Mouse (Mus musculus) ES-E14 (cell line): Measurements from ENCODE around the gene Slc25a22. TPM values are rescaled to one million over a fixed set of nuclear protein-coding genes. Genes with fewer than 3 reads are reported as not detected.

Experiments used
- DNase-seq: peaks from one replicate; pipeline ENCODE4 v3.0.0-alpha.2; 2013; ENCODE audit warnings: low read depth, low spot score
- H3K27ac ChIP-seq: 2 replicates; pipeline ENCODE4 v1.5.1; 2012; ENCODE audit warnings: low read depth, mild to moderate bottlenecking, low read length, moderate library complexity, mixed read lengths; ENCODE audit not compliant: poor library complexity, insufficient read depth, severe bottlenecking
- H3K36me3 ChIP-seq: 2 replicates; pipeline ENCODE4 v1.6.1; 2012; ENCODE audit warnings: mild to moderate bottlenecking, low read length, moderate library complexity, mixed read lengths; ENCODE audit not compliant: control insufficient read depth, poor library complexity, insufficient read depth, severe bottlenecking
- H3K4me1 ChIP-seq, 2 experiments: fragments of 150-350 bp in 1 of 2; sonication (generic) in 1 of 2; 2 replicates each; pipeline ENCODE4 v1.6.1; 2012; ENCODE audit warnings: low read length in 2 of 2, mild to moderate bottlenecking in 1 of 2, mixed read lengths in 1 of 2; ENCODE audit not compliant: control insufficient read depth in 2 of 2, insufficient read depth in 2 of 2, poor library complexity in 1 of 2
- H3K4me3 ChIP-seq, 2 experiments: fragments of 150-350 bp in 1 of 2; sonication (generic) in 1 of 2; 2 replicates each; pipeline ENCODE4 v1.5.1; 2012; ENCODE audit warnings: low read length in 2 of 2, low read depth in 1 of 2, mild to moderate bottlenecking in 1 of 2, mixed read lengths in 1 of 2; ENCODE audit not compliant: insufficient read depth in 1 of 2, poor library complexity in 1 of 2, severe bottlenecking in 1 of 2
- H3K9ac ChIP-seq: 2 replicates; pipeline ENCODE4 v1.6.1; 2012; ENCODE audit warnings: low read depth, mild to moderate bottlenecking, low read length, mixed read lengths; ENCODE audit not compliant: poor library complexity, insufficient read depth, severe bottlenecking
- H3K9me3 ChIP-seq: fragments of 150-350 bp; sonication (generic); 2 replicates; pipeline ENCODE4 v1.6.1; 2012; ENCODE audit warnings: low read depth, mild to moderate bottlenecking, low read length; ENCODE audit not compliant: control insufficient read depth, insufficient read depth
- CHD2 ChIP-seq: IDR thresholded peaks from 2 replicates; pipeline ENCODE4 v1.6.1; 2014; ENCODE audit warnings: mild to moderate bottlenecking, low read depth, low read length, inconsistent platforms
- HCFC1 ChIP-seq: IDR thresholded peaks from 2 replicates; pipeline ENCODE4 v1.6.1; 2012; ENCODE audit warnings: low read length, inconsistent platforms, borderline replicate concordance; ENCODE audit not compliant: insufficient read depth
- MAFK ChIP-seq: IDR thresholded peaks from 2 replicates; pipeline ENCODE4 v1.6.1; 2014; ENCODE audit warnings: mild to moderate bottlenecking, low read depth, low read length, inconsistent platforms; ENCODE audit not compliant: insufficient read depth
- ZC3H11A ChIP-seq: IDR thresholded peaks from 2 replicates; pipeline ENCODE4 v1.6.1; 2012; ENCODE audit warnings: low read depth, mild to moderate bottlenecking, inconsistent platforms, low read length, borderline replicate concordance
- ZNF384 ChIP-seq: IDR thresholded peaks from 2 replicates; pipeline ENCODE4 v1.6.1; 2012; ENCODE audit warnings: low read depth, low read length, inconsistent platforms
- in situ Hi-C, 2 experiments: fragments of 600-800 bp; cut with MboI; formaldehyde crosslinking; loops; one replicate each; pipeline ENCODE4 v1.15.1; 2025; ENCODE audit warnings: low sequenced_read_pairs in 2 of 2, inconsistent platforms in 1 of 2; ENCODE audit not compliant: unreplicated experiment in 2 of 2
- total RNA-seq: library from RNA; depleted of rRNA; stranded (reverse); fragments of 300-350 nt; gene quantifications from 2 replicates; pipeline ENCODE4 v1.2.3, GENCODE M21; 2012

Gene Slc25a22
- total RNA-seq, 1 experiment = 16.2 TPM

GRCm38 (mm10) chr7:141435856-141436522, 1.7 kb downstream of the Slc25a22 start:
- in situ Hi-C loops = no loop called here
- Histone ChIP-seq H3K27ac (no peak overlapping the region), H3K9ac (no peak overlapping the region), H3K36me3 (peaks cover 48% of the 10 kb centered on the region), H3K4me3 (no peak overlapping the region), H3K4me1 (peaks cover 4 to 26% of the 10 kb centered on the region in 2 experiments; a peak in 3 of 4 replicates), H3K9me3 (no peaks in the 10 kb centered on the region)
- no peak for DNase-seq
- TF ChIP-seq HCFC1 (no peak), CHD2 (no peak), ZNF384 (no peak), ZC3H11A (no peak), MAFK (no peak)

GRCm38 (mm10) chr7:141435129-141435855, 2.4 kb downstream of the Slc25a22 start:
- peak overlapping the region; percentile 58 to 63 for H3K4me3 ChIP-seq
- H3K36me3 ChIP-seq = peaks cover 42% of the 10 kb centered on the region
- no peak for TF ChIP-seq ZC3H11A
- TF ChIP-seq CHD2 = no peak
- TF ChIP-seq ZNF384 = no peak
- TF ChIP-seq HCFC1 = no peak
- no peak for TF ChIP-seq MAFK
- H3K9ac ChIP-seq = peak overlapping the region; percentile 57
- DNase-seq = no peak
- in situ Hi-C loops = no loop called here
- H3K4me1 ChIP-seq = peaks cover 4 to 24% of the 10 kb centered on the region in 2 experiments; a peak in 3 of 4 replicates
- H3K27ac ChIP-seq = no peak overlapping the region
- H3K9me3 ChIP-seq = no peaks in the 10 kb centered on the region

- peak overlapping the region; percentile 57 for H3K9ac ChIP-seq
- TF ChIP-seq MAFK (no peak), HCFC1 (no peak), ZC3H11A (no peak)
- in situ Hi-C loops = no loop called here
- peak overlapping the region; percentile 58 to 63; a peak in 3 of 4 replicates for H3K4me3 ChIP-seq
- H3K36me3 ChIP-seq = peaks cover 35% of the 10 kb centered on the region
- H3K9me3 ChIP-seq = no peaks in the 10 kb centered on the region
- H3K27ac ChIP-seq = no peak overlapping the region
- DNase-seq = no peak
- H3K4me1 ChIP-seq = peaks cover 4 to 26% of the 10 kb centered on the region in 2 experiments; a peak in 3 of 4 replicates
These were observed 3.2 kb downstream of the Slc25a22 start for GRCm38 (mm10) chr7:141434464-141434863.

DNA sequence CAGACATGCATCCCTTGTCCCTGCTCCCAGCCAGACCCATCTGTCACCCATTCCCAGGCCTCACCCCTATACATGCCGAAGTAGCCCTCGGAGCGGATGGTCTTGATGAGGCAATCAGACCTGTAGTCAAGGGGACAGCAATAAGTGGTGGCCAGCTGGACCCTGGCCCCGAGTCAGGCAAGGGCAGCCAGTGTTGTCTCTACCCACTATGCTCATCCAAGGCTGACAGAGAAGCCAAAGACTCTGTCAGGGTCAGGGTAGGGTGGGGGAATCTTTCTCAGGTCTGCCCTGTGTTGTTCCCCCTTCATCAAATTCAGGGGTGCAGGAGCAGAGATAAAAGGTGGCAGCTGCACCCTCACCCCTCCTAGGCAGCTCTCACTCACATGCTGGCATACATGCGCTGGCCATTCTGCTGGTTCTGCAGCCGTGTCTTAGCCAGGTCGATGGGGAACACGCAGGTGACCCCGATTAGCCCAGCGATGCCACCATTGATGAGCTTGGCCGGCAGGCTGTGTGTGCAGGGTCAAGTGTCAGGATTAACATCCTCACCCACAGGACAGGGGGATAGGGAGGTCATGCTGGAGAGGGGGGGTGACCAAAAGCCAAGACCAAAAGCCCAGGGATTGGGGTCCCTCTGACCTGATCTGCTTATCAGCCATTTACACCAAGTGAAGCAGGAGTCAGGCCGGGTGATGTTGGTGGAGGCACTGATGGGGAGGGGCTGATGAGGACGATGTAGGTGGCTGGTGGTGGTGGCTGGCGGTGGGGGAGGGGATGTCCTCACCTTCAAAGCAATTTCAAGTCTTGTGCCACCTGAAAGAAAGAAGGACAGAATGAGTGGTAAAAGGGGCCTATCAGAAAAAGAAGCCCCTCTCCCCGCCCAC, 3.9 kb downstream of the Slc25a22 start:
- Histone ChIP-seq H3K4me3 (peak overlapping the region; percentile 19 to 63; a peak in 2 of 4 replicates), H3K9ac (peak overlapping the region; percentile 45; the same call in 1 of the 2 replicates), H3K9me3 (no peaks in the 10 kb centered on the region), H3K27ac (no peak overlapping the region), H3K36me3 (peaks cover 28% of the 10 kb centered on the region), H3K4me1 (peaks cover 4 to 29% of the 10 kb centered on the region in 2 experiments; a peak in 3 of 4 replicates)
- no peak for DNase-seq
- in situ Hi-C loops = no loop called here
- TF ChIP-seq CHD2 (no peak), ZC3H11A (no peak), HCFC1 (no peak), MAFK (no peak), ZNF384 (no peak)
